Mouse (Mus musculus): ENCODE data around the gene Frat2. TPM values are rescaled to one million over a fixed set of nuclear protein-coding genes. Genes with fewer than 3 reads are reported as not detected.

Frat2 gene
- total RNA-seq, 2 experiments from 2014 or later: 2.6 to 5.4 TPM

DNA sequence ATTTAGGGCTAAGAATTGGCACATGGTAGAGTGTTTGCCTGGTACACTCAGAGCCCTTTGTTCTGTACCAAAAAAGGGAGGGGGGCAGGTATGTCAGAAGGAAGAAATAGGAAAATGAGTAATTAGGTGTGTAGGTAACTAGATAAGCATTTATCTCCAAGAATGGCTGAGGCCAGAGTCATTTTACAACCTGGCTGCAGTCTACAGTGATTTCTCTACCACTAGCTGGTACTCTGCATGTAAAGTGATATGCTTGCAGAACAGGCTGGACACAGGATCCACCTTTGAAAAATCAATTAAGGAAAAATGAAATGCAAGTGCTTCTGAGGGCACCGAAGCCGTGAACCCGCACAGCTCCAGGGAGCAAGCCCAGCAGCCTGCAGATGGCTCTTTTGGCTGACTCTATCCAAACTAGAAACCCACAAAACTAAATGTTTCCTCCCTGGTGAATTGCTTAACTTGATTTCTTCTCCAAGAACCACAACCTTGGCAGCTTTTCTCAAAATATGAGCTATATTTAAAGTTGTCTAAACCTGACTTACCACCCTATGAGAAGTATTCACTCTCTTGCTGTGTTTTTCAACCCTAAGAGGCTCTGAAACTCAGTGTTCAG lies 51.7 kb downstream of the Frat2 start:
- no peak for ATAC-seq (replicated peaks; ENCODE audit: low FRiP score, poor library complexity, severe bottlenecking)

Other genes starting within 250 kb of the Frat2 start
- 1.1 and 1.7 TPM in 2 replicates for gene Slit1, start 104.5 kb downstream of the Frat2 start, total RNA-seq (2015; ENCODE audit: low replicate concordance)
- 1.0 and 1.6 TPM in 2 replicates for gene Slit1, start 104.5 kb downstream of the Frat2 start, total RNA-seq (2017; ENCODE audit: low replicate concordance)
- gene Arhgap19, start 46.1 kb downstream of the Frat2 start, total RNA-seq (2015; ENCODE audit: low replicate concordance): 83.4 and 100 TPM in 2 replicates
- gene Arhgap19, start 46.1 kb downstream of the Frat2 start, total RNA-seq (2017; ENCODE audit: low replicate concordance): 98.9 and 131 TPM in 2 replicates
- 3.2 and 3.8 TPM in 2 replicates for gene Frat1, start 18.2 kb downstream of the Frat2 start, total RNA-seq (2015; ENCODE audit: low replicate concordance)
- 0.26 and 2.6 TPM in 2 replicates for gene Frat1, start 18.2 kb downstream of the Frat2 start, total RNA-seq (2017; ENCODE audit: low replicate concordance)
- 1.1 and 2.1 TPM in 2 replicates for gene Rrp12, start 48.0 kb upstream of the Frat2 start, total RNA-seq (2015; ENCODE audit: low replicate concordance)
- 1.2 TPM in 1 of 2 replicates, not detected in the other for gene Rrp12, start 48.0 kb upstream of the Frat2 start, total RNA-seq (2017; ENCODE audit: low replicate concordance)
- gene Pgam1, start 63.8 kb upstream of the Frat2 start, total RNA-seq (2015; ENCODE audit: low replicate concordance): 102 and 109 TPM in 2 replicates
- gene Pgam1, start 63.8 kb upstream of the Frat2 start, total RNA-seq (2017; ENCODE audit: low replicate concordance): 17.3 and 26.3 TPM in 2 replicates
- 16.9 and 21.0 TPM in 2 replicates for gene Exosc1, start 85.3 kb upstream of the Frat2 start, total RNA-seq (2015; ENCODE audit: low replicate concordance)
- 7.1 and 14.1 TPM in 2 replicates for gene Exosc1, start 85.3 kb upstream of the Frat2 start, total RNA-seq (2017; ENCODE audit: low replicate concordance)
- 21.4 and 31.4 TPM in 2 replicates for gene Zdhhc16, start 85.3 kb upstream of the Frat2 start, total RNA-seq (2015; ENCODE audit: low replicate concordance)
- 15.1 and 25.8 TPM in 2 replicates for gene Zdhhc16, start 85.3 kb upstream of the Frat2 start, total RNA-seq (2017; ENCODE audit: low replicate concordance)
- gene Mms19, start 133.0 kb upstream of the Frat2 start, total RNA-seq (2015; ENCODE audit: low replicate concordance): 20.5 and 73.5 TPM in 2 replicates
- 10.1 and 15.4 TPM in 2 replicates for gene Mms19, start 133.0 kb upstream of the Frat2 start, total RNA-seq (2017; ENCODE audit: low replicate concordance)
- 4.3 TPM in 1 of 2 replicates, not detected in the other for gene Ubtd1, start 133.6 kb upstream of the Frat2 start, total RNA-seq (2015; ENCODE audit: low replicate concordance)
- 8.2 TPM in 1 of 2 replicates, not detected in the other for gene Ubtd1, start 133.6 kb upstream of the Frat2 start, total RNA-seq (2017; ENCODE audit: low replicate concordance)
- not detected in 2 replicates for gene Ankrd2, start 187.9 kb upstream of the Frat2 start, total RNA-seq (2015; ENCODE audit: low replicate concordance)
- gene Ankrd2, start 187.9 kb upstream of the Frat2 start, total RNA-seq (2017; ENCODE audit: low replicate concordance): not detected in 2 replicates
- not detected in 2 replicates for gene Hoga1, start 197.5 kb upstream of the Frat2 start, total RNA-seq (2015; ENCODE audit: low replicate concordance)
- not detected in 2 replicates for gene Hoga1, start 197.5 kb upstream of the Frat2 start, total RNA-seq (2017; ENCODE audit: low replicate concordance)
- not detected in 2 replicates for gene 4933411K16Rik, start 204.1 kb upstream of the Frat2 start, total RNA-seq (2015; ENCODE audit: low replicate concordance)
- gene 4933411K16Rik, start 204.1 kb upstream of the Frat2 start, total RNA-seq (2017; ENCODE audit: low replicate concordance): not detected in 2 replicates
- not detected in 2 replicates for gene Morn4, start 238.2 kb upstream of the Frat2 start, total RNA-seq (2015; ENCODE audit: low replicate concordance)
- gene Morn4, start 238.2 kb upstream of the Frat2 start, total RNA-seq (2017; ENCODE audit: low replicate concordance): not detected in 2 replicates
- gene Pi4k2a, start 242.3 kb upstream of the Frat2 start, total RNA-seq (2015; ENCODE audit: low replicate concordance): 2.5 and 3.4 TPM in 2 replicates
- 2.1 and 3.3 TPM in 2 replicates for gene Pi4k2a, start 242.3 kb upstream of the Frat2 start, total RNA-seq (2017; ENCODE audit: low replicate concordance)